Mouse (Mus musculus) heart, embryonic 15.5 days (tissue): ENCODE results near the gene Itih5. TPM values are rescaled to one million over a fixed set of nuclear protein-coding genes. Genes with fewer than 3 reads are reported as not detected.

Experiments used
- ATAC-seq: fragments of 200-750 bp; cut with Nextera tagmentation; replicated peaks from 2 replicates; pipeline ENCODE4 v1.8.0; 2017; ENCODE audit warnings: low read depth, moderate TSS enrichment; ENCODE audit not compliant: insufficient number of reproducible peaks, insufficient read depth, low FRiP score
- H3K27ac ChIP-seq: fragments of 300-500 bp; sonication (generic); 2 replicates; pipeline ENCODE4 v1.5.1; 2015; ENCODE audit warnings: mild to moderate bottlenecking, inconsistent platforms
- H3K27me3 ChIP-seq: fragments of 300-500 bp; sonication (generic); 2 replicates; pipeline ENCODE4 v1.6.1; 2015; ENCODE audit warnings: inconsistent platforms
- H3K36me3 ChIP-seq: fragments of 300-500 bp; sonication (generic); 2 replicates; pipeline ENCODE4 v1.6.1; 2015; ENCODE audit warnings: mild to moderate bottlenecking, inconsistent platforms
- H3K4me1 ChIP-seq: fragments of 300-500 bp; sonication (generic); replicated peaks from 2 replicates; pipeline ENCODE4 v1.6.1; 2015; ENCODE audit warnings: inconsistent platforms
- H3K4me2 ChIP-seq: fragments of 300-500 bp; sonication (generic); 2 replicates; pipeline ENCODE4 v1.6.1; 2015; ENCODE audit warnings: inconsistent platforms, mild to moderate bottlenecking, moderate library complexity
- H3K4me3 ChIP-seq: fragments of 300-500 bp; sonication (generic); 2 replicates; pipeline ENCODE4 v1.5.1; 2015; ENCODE audit warnings: mild to moderate bottlenecking, inconsistent platforms
- H3K9ac ChIP-seq: fragments of 300-500 bp; sonication (generic); 2 replicates; pipeline ENCODE4 v1.6.1; 2015; ENCODE audit warnings: mild to moderate bottlenecking, inconsistent platforms
- H3K9me3 ChIP-seq: fragments of 300-500 bp; sonication (generic); replicated peaks from 2 replicates; pipeline ENCODE4 v1.6.1; 2016; ENCODE audit warnings: inconsistent platforms
- WGBS: fragments of 180-500 bp; shearing (Covaris S2); methylation state at CpG from one replicate; pipeline ENCODE4 v1.1.7; 2015; ENCODE audit warnings: mixed read lengths; 5-methylcytosine and 5-hydroxymethylcytosine counted together
- polyA plus RNA-seq: library from polyadenylated mRNA; unstranded; fragments of >200 nt; fragmentation: Nextera tagmentation; extraction: Ambion mirVana; gene quantifications from 2 replicates; pipeline ENCODE4 v1.2.1, GENCODE M21; 2015

Gene Itih5
- polyA plus RNA-seq, 1 experiment from 2014 or later = 9.6 TPM

DNA sequence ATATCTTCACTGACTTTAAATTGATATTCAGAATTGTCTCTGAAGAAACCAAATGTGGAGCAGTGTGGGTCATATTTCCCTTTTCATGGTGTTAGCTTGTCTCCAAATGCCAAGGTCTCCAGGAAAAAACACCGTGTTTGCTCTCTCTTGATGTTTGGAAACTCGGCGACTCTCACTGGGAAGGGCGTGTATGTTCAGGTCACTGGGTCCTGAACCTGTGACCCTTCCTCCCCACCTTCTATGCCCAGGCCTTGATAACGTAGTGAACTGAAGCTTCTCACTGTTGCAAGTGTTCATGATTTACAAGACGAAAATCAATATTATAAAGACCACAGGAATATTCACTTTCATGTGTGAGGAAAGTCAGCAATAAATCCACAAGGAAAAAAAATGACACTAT lies 19.4 kb upstream of the Itih5 start:
- H3K36me3 ChIP-seq = no peaks in the 10 kb centered on the region
- no peak overlapping the region for H3K4me2 ChIP-seq
- no peak overlapping the region for H3K27ac ChIP-seq
- ATAC-seq = no peak
- H3K27me3 ChIP-seq = no peaks in the 10 kb centered on the region
- H3K4me1 ChIP-seq = no peaks in the 10 kb centered on the region
- WGBS = 67% methylated on average over 6 of the region's 6 CpGs
- H3K9ac ChIP-seq = no peak overlapping the region
- no peak overlapping the region for H3K4me3 ChIP-seq
- H3K9me3 ChIP-seq = no peaks in the 10 kb centered on the region

DNA sequence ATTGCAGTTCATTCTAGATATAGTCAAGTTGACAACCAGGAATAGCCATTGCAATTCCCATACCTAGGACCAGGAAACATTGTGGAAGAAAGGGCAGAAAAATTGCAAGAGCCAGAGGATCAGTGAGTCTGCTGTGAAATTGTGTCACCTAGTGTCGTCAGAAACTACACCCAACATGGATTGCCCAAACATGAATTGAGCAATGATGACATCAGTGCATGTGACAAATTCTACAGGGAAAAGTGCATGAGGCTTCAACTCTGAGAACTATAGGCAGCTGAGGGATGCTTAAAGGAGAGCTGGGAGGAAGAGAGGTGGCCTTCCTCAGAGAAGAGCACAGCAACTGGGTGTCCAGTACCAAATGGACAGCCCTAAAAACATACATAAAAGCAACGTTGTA lies 16.1 kb upstream of the Itih5 start:
- no peak for ATAC-seq
- H3K9ac ChIP-seq = no peak overlapping the region
- no peaks in the 10 kb centered on the region for H3K9me3 ChIP-seq
- no peaks in the 10 kb centered on the region for H3K4me1 ChIP-seq
- no peaks in the 10 kb centered on the region; the same call in 1 of the 2 replicates for H3K27me3 ChIP-seq
- WGBS = 81% methylated on average over 2 of the region's 2 CpGs
- no peak overlapping the region for H3K27ac ChIP-seq
- no peak overlapping the region for H3K4me3 ChIP-seq
- H3K4me2 ChIP-seq = no peak overlapping the region
- H3K36me3 ChIP-seq = no peaks in the 10 kb centered on the region

DNA sequence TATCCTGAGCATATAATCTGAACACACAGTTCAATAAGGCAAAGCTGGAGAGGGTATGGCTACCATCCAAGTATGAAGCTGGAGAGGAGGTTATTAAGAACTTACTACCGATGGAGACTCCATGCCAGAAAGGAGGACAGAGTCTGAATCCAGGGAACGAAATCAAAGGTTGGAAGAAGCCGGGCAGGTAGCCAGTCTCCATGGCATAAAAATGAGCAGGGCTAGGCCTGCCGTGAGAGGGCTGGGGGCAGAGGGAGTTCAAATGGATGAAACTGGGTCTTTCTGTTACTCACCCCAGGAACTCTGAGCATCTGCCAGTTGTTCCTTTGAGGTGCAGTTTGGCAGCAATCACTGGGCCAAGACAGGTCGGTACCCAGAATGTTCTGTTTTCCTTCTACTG lies 12.9 kb upstream of the Itih5 start:
- Histone ChIP-seq H3K36me3 (no peaks in the 10 kb centered on the region), H3K9ac (no peak overlapping the region), H3K4me1 (no peaks in the 10 kb centered on the region), H3K27me3 (no peaks in the 10 kb centered on the region; the same call in 1 of the 2 replicates), H3K27ac (no peak overlapping the region), H3K4me3 (no peak overlapping the region), H3K4me2 (no peak overlapping the region), H3K9me3 (no peaks in the 10 kb centered on the region)
- WGBS = 72% methylated on average over 5 of the region's 5 CpGs
- ATAC-seq = no peak

DNA sequence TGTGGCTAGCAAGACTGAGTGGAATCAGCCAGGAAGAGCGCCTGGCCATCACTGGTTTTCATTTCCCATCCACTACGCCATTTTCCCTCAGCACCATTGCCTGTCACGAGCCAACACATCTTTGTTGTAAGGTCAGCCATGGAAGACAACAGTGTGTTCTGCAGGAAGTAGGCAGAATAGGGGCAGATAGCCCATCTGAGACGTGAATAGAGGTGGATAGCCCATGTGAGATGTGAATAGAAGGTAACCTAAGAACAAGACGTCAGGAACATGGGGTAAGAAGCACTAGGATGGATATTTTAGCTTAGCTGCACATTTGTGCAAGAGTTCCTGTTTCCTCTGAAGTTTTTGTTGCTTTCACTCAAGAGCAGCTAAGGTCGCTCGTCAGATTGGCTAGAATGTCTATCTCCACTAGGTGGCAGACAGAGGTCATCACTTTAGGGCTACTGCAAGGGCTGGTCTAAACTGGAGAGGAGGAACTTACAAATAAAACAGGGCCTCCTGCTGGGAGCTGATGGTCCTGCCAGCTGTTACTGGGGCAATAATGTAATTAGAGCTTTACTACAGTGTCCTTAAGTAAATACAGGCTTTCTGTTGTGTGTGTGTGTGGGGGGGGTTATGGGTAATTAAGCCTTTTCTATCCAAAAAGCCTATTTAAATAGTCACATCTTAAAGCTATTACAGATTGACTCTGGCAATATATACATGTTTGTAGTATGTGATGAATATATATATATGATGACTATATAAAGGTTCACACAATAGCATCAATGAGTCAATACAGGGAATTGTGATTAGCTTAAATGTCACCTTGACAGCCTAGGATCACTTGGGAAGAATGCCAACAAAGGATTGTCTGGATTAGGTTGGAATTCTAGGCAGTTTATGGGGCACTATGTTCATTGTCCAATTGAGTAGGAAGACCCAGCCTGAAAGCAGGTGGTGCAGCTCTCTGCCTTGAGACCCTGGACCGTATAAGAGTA lies 10.6 kb upstream of the Itih5 start:
- 38% methylated on average over 8 of the region's 8 CpGs for WGBS
- Histone ChIP-seq H3K4me3 (no peak overlapping the region), H3K27ac (no peak overlapping the region), H3K27me3 (no peaks in the 10 kb centered on the region; the same call in 1 of the 2 replicates), H3K4me2 (no peak overlapping the region), H3K36me3 (no peaks in the 10 kb centered on the region), H3K4me1 (no peaks in the 10 kb centered on the region), H3K9me3 (no peaks in the 10 kb centered on the region), H3K9ac (no peak overlapping the region)
- ATAC-seq = 0 out of 2 replicates have a peak, but pooled peaks have one; percentile 31

DNA sequence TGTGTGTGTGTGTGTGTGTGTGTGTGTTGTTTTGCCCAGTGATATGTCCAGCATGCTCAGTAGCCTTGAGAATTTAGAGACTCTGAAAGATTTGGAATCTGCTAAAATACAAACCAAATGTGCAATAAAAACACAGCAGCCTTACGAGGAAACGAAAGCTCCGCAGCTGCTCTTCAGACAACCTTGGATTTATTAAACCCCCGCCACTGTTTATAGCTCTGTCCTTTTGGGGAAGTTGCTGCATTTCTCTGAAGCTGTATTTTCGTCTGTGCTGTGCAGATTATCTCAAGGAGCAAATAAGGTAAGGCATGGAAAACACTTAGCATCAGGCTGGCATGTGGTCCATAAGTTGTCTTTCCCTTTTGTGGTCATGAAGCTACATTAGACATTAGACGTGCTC lies 7.9 kb upstream of the Itih5 start:
- 60% methylated on average over 6 of the region's 6 CpGs for WGBS
- no peak for ATAC-seq
- H3K9me3 ChIP-seq = no peaks in the 10 kb centered on the region
- no peaks in the 10 kb centered on the region for H3K36me3 ChIP-seq
- no peak overlapping the region for H3K27ac ChIP-seq
- no peak overlapping the region for H3K9ac ChIP-seq
- H3K4me1 ChIP-seq = no peaks in the 10 kb centered on the region
- H3K4me2 ChIP-seq = no peak overlapping the region
- H3K27me3 ChIP-seq = no peaks in the 10 kb centered on the region; the same call in 1 of the 2 replicates
- no peak overlapping the region for H3K4me3 ChIP-seq

DNA sequence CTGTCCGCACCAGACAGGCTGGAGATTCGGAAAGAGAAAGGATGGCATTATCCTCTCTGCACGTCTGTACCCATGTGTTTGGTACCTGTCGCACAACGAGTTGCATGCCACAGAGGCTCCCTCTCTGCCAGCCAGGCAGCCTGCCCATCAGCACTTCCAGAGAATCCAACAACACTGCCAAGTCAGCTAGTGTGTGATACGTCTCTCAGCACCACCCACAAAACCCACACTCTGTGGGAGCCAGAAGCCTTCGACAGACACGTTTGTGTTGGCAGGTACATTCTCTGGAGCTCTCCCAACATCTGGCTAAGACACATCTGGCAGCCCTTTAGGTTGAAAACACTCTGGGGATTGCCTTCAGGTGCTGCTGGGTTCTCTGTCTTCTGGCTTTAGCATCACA lies 6.2 kb upstream of the Itih5 start:
- no peak overlapping the region for H3K4me2 ChIP-seq
- no peak for ATAC-seq
- no peaks in the 10 kb centered on the region for H3K27me3 ChIP-seq
- no peaks in the 10 kb centered on the region for H3K36me3 ChIP-seq
- no peak overlapping the region for H3K9ac ChIP-seq
- no peaks in the 10 kb centered on the region for H3K9me3 ChIP-seq
- no peaks in the 10 kb centered on the region for H3K4me1 ChIP-seq
- H3K4me3 ChIP-seq = no peak overlapping the region
- WGBS = 51% methylated on average over 8 of the region's 8 CpGs
- no peak overlapping the region for H3K27ac ChIP-seq

DNA sequence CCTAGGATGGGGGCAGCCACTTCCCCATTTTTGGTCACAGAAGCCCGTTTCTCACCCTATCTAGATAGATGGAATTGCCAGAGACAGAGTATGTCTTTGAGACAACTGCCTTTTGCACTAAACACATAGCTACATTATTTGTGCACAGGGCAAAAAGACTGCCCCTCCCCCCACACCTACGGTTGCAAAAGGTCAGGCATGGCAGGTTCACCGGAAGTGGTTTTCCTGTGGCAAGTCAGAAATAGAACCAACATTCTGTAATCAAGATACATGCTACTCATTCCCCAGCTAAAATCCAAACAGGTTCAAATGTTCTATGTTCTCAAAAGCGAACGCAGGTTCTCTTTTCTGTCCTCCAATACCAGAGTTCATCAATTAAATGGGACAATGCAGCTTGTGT lies 781 bp upstream of the Itih5 start:
- Histone ChIP-seq H3K4me3 (no peak overlapping the region), H3K4me2 (no peak overlapping the region), H3K36me3 (no peaks in the 10 kb centered on the region), H3K27me3 (no peaks in the 10 kb centered on the region), H3K9me3 (no peaks in the 10 kb centered on the region), H3K9ac (no peak overlapping the region), H3K27ac (no peak overlapping the region), H3K4me1 (peaks cover 13% of the 10 kb centered on the region)
- ATAC-seq = no peak
- 72% methylated on average over 5 of the region's 5 CpGs for WGBS

DNA sequence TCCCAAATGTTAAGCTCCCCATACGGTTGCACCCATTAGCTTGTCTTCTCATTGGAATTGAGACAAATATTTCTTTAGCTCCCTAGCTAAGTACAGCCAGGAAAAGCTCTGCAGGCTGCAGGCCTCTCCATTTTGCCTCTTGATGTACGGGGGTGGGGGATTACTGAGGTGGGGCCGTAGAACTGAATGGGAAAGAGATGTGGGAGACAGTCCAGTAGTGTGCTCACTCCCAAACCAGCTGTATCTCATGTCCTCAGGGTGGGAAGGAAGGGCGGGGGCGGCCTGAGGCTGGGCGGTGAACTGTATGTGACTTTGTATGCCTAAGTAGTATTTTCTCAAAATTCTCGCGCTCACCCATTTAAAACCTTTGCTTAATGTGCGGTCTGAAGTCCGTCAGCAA lies 3.8 kb downstream of the Itih5 start:
- no peak for ATAC-seq
- H3K27me3 ChIP-seq = no peaks in the 10 kb centered on the region
- WGBS = 67% methylated on average over 10 of the region's 10 CpGs

DNA sequence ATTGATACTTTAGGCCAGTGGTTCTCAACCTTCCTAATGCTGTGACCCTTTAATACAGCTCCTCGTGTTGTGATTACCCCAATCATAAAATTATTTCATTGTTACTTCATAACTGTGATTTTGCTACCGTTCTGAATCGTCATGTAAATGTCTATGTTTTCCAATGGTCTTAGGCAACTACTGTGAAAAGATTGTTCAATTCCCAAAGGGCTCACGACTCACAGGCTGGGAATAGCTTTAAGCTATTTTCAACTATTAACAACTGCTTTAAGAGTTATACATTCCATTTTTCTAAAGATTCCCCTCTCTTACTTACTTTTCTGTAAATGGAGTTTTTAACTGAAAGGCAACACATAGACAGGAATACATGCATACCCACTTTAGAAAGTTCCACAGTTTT lies 8.6 kb downstream of the Itih5 start:
- no peak overlapping the region for H3K27ac ChIP-seq
- 79% methylated on average over 4 of the region's 4 CpGs for WGBS
- ATAC-seq = no peak
- H3K9ac ChIP-seq = no peak overlapping the region
- H3K27me3 ChIP-seq = no peaks in the 10 kb centered on the region
- H3K4me3 ChIP-seq = no peak overlapping the region
- no peaks in the 10 kb centered on the region for H3K9me3 ChIP-seq
- H3K4me1 ChIP-seq = no peaks in the 10 kb centered on the region
- no peaks in the 10 kb centered on the region for H3K36me3 ChIP-seq
- H3K4me2 ChIP-seq = no peak overlapping the region

More for the DNA sequence above, 3.8 kb downstream of the Itih5 start:
- no peak overlapping the region for H3K9ac ChIP-seq
- H3K4me2 ChIP-seq = no peak overlapping the region
- H3K27ac ChIP-seq = no peak overlapping the region
- no peaks in the 10 kb centered on the region for H3K9me3 ChIP-seq
- no peaks in the 10 kb centered on the region for H3K36me3 ChIP-seq
- peaks cover 13% of the 10 kb centered on the region for H3K4me1 ChIP-seq
- no peak overlapping the region for H3K4me3 ChIP-seq

DNA sequence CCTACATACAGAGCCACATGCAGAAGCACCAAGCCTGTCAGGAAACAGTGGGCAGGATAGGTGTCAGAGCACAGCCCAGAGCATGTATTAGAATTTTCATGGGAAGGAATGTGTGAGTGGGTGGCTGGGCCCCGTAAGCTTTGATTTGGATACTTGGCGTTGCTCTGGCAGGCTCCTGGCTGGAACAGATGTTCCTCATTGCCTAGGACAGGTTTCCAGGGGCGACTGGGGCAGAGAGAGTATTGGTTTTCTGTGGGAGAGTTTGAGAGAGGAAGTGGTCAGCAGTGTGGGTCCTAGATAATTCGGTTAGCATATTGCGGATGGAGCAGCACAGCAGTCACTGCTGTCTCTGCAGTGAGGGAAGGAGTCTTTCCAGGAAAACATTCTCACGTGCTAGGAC lies 13.3 kb downstream of the Itih5 start:
- Histone ChIP-seq H3K9ac (no peak overlapping the region), H3K9me3 (no peaks in the 10 kb centered on the region), H3K4me3 (no peak overlapping the region), H3K4me1 (no peaks in the 10 kb centered on the region), H3K4me2 (no peak overlapping the region), H3K36me3 (no peaks in the 10 kb centered on the region), H3K27me3 (no peaks in the 10 kb centered on the region), H3K27ac (no peak overlapping the region)
- WGBS = 36% methylated on average over 6 of the region's 6 CpGs
- ATAC-seq = no peak

DNA sequence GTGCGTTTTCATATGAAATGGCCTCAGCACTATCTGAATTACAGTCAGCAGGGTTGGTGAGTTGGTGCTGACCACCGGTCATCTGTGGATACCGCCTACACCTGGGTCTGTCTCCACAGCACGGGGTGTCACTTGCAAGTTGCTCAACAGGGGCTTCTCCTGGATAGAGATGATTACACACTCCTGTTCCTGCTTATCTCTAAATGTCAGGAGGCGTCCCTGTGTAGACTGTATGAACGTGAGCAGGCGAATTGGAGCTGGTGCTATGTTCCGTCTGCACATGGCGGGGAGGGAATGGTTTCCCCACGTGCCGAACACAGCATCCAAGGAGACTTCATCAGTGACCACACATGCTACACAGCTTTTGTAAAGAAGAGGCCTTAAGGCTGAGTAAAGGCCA lies 13.9 kb downstream of the Itih5 start:
- Histone ChIP-seq H3K27ac (no peak overlapping the region), H3K9ac (no peak overlapping the region), H3K4me3 (no peak overlapping the region), H3K27me3 (no peaks in the 10 kb centered on the region), H3K36me3 (no peaks in the 10 kb centered on the region), H3K4me2 (no peak overlapping the region), H3K4me1 (no peaks in the 10 kb centered on the region), H3K9me3 (no peaks in the 10 kb centered on the region)
- 73% methylated on average over 11 of the region's 11 CpGs for WGBS
- ATAC-seq = no peak

DNA sequence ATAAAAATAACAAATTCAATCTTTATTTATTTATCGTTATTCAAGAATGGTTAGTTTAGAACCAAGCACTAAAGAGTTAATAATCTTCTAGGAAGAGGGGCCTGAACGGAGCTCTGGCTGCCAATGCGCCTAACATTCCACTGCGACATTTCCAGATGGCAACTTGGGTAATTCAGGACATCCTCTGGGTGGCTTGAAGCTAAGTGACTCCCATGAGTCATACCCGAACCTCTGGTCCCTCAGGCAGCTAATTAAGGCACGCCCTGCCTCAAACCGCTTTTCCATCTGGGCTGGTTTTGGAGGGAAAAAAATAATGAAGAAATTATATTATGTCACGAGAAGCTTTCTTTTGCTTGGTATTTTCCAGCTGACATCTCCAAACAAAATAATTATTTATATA lies 14.6 kb downstream of the Itih5 start:
- 51% methylated on average over 8 of the region's 8 CpGs for WGBS
- no peak overlapping the region for H3K27ac ChIP-seq
- H3K36me3 ChIP-seq = no peaks in the 10 kb centered on the region
- no peaks in the 10 kb centered on the region for H3K4me1 ChIP-seq
- H3K9ac ChIP-seq = no peak overlapping the region
- ATAC-seq = no peak
- no peaks in the 10 kb centered on the region for H3K9me3 ChIP-seq
- H3K4me3 ChIP-seq = no peak overlapping the region
- H3K27me3 ChIP-seq = no peaks in the 10 kb centered on the region
- no peak overlapping the region for H3K4me2 ChIP-seq
